8 mouse cellular contexts compared by ENCODE assay signal in genomic region chr13:21169121-21169656, GRCm38 (mm10). TPM values are rescaled to one million over a fixed set of nuclear protein-coding genes. Genes with fewer than 3 reads are reported as not detected.
DNase-seq lines count a peak whose midpoint lies in the region; ATAC-seq and TF ChIP-seq lines count a peak whose summit lies in the region.

No protein-coding gene starts in this region.

- no peak for TF ChIP-seq CTCF in testis, adult 2 months (IDR thresholded peaks at IDR 0.05; ENCODE audit: control insufficient read depth, insufficient read depth, insufficient replicate concordance, low read depth, low read length)

- peaks cover 10% of the 10 kb centered on the region for H3K4me1 ChIP-seq in testis, adult 2 months (ENCODE audit: control insufficient read depth, insufficient read depth, low read length)
- peaks cover 7% of the 10 kb centered on the region for H3K4me1 ChIP-seq in intestine, embryonic 16.5 days (ENCODE audit: control insufficient read depth, insufficient read depth, low read length)

- TF ChIP-seq POLR2A in testis, adult 2 months (IDR thresholded peaks at IDR 0.05; ENCODE audit: control insufficient read depth, low read depth, low read length) = no peak

- ATAC-seq in CD4-positive, CD25-positive, alpha-beta regulatory T cell, adult 4 months = no peak
- ATAC-seq in intestine, embryonic 16.5 days = no peak

- H3K4me2 ChIP-seq in intestine, embryonic 16.5 days (ENCODE audit: low read depth, low read length) = peak overlapping the region; percentile 84

- H3K4me3 ChIP-seq in testis, adult 2 months (ENCODE audit: control insufficient read depth, low read depth, low read length) = peak overlapping the region; percentile 27; the same call in 1 of the 2 replicates
- H3K4me3 ChIP-seq in intestine, embryonic 16.5 days (ENCODE audit: low read length) = peak overlapping the region; percentile 66

- no peaks in the 10 kb centered on the region for H3K36me3 ChIP-seq in testis, adult 2 months (ENCODE audit: control insufficient read depth, insufficient read depth, low read length)
- no peaks in the 10 kb centered on the region for H3K36me3 ChIP-seq in intestine, embryonic 16.5 days (ENCODE audit: control insufficient read depth, insufficient read depth, low read length)

- no peaks in the 10 kb centered on the region for H3K27me3 ChIP-seq in testis, adult 2 months (ENCODE audit: control insufficient read depth, insufficient read depth, low read length)
- no peaks in the 10 kb centered on the region for H3K27me3 ChIP-seq in intestine, embryonic 16.5 days (replicated peaks; ENCODE audit: control insufficient read depth, insufficient read depth, low read length)

- 3% methylated on average over 14 of the region's 14 CpGs for WGBS in intestine, embryonic 16.5 days

- H3K9me3 ChIP-seq in intestine, embryonic 16.5 days (ENCODE audit: control insufficient read depth, low read length) = no peaks in the 10 kb centered on the region

- intact Hi-C loops in gastrocnemius, postnatal 14 days (cut with DNase I; ENCODE audit: low total_unique reads) = no loop called here

- peak; percentile 44 for DNase-seq in CD4-positive, CD25-positive, alpha-beta regulatory T cell, adult 2 months (ENCODE audit: low read depth, low spot score)
- no peak for DNase-seq in testis, postnatal 10 days (ENCODE audit: low spot score)
- peak; percentile 31 for DNase-seq in neural tube, embryonic 10.5 days (ENCODE audit: extremely low spot score, low spot score)
- no peak for DNase-seq in gastrocnemius, postnatal 14 days
- no peak for DNase-seq in T-cell, adult 2 months (ENCODE audit: low spot score)

- H3K27ac ChIP-seq in testis, adult 2 months (ENCODE audit: control insufficient read depth, insufficient read depth, low read depth, low read length) = no peak overlapping the region
- no peak overlapping the region for H3K27ac ChIP-seq in intestine, embryonic 16.5 days (ENCODE audit: low read length)

- H3K9ac ChIP-seq in intestine, embryonic 16.5 days (ENCODE audit: low read depth, low read length) = 0 out of 2 replicates have a peak overlapping the region, but pooled peaks have one; percentile 48

RNA-seq across cellular contexts. Expression of gene Trim27, which starts 10.1 kb away (rescaled TPM):
- 10 to 100 TPM; 10.5 to 13.5 TPM for polyA plus RNA-seq in CD4-positive, CD25-positive, alpha-beta regulatory T cell, adult 4 months (2017; shearing (Covaris generic))
- 142 and 149 TPM in 2 replicates for polyA plus RNA-seq in testis, adult 2 months (2012; rRNA removed)
- polyA plus RNA-seq in intestine, embryonic 16.5 days (2015; fragmentation: Nextera tagmentation; extraction: Ambion mirVana) = 119 and 122 TPM in 2 replicates
- 10 to 100 TPM; 22.2 to 26.4 TPM for total RNA-seq in gastrocnemius, postnatal 14 days (2021)

RNA-seq across cellular contexts. Expression of gene Olfr1368, which starts 23.5 kb away (rescaled TPM):
- polyA plus RNA-seq in CD4-positive, CD25-positive, alpha-beta regulatory T cell, adult 4 months (2017; shearing (Covaris generic)) = not detected
- polyA plus RNA-seq in testis, adult 2 months (2012; rRNA removed) = 0.10 TPM in 1 of 2 replicates, not detected in the other
- polyA plus RNA-seq in intestine, embryonic 16.5 days (2015; fragmentation: Nextera tagmentation; extraction: Ambion mirVana) = not detected in 2 replicates
- not detected for total RNA-seq in gastrocnemius, postnatal 14 days (2021)

RNA-seq across cellular contexts. Expression of gene Olfr263, which starts 39.8 kb away (rescaled TPM):
- not detected for polyA plus RNA-seq in CD4-positive, CD25-positive, alpha-beta regulatory T cell, adult 4 months (2017; shearing (Covaris generic))
- polyA plus RNA-seq in testis, adult 2 months (2012; rRNA removed) = not detected in 2 replicates
- not detected in 2 replicates for polyA plus RNA-seq in intestine, embryonic 16.5 days (2015; fragmentation: Nextera tagmentation; extraction: Ambion mirVana)
- not detected for total RNA-seq in gastrocnemius, postnatal 14 days (2021)

RNA-seq across cellular contexts. Expression of gene Olfr1369-ps1, which starts 57.9 kb away (rescaled TPM):
- under 1 TPM in 1 of 2 experiments, not detected in 1; 0.27 TPM for polyA plus RNA-seq in CD4-positive, CD25-positive, alpha-beta regulatory T cell, adult 4 months (2017; shearing (Covaris generic))
- polyA plus RNA-seq in testis, adult 2 months (2012; rRNA removed) = not detected in 2 replicates
- polyA plus RNA-seq in intestine, embryonic 16.5 days (2015; fragmentation: Nextera tagmentation; extraction: Ambion mirVana) = 0.04 TPM in 1 of 2 replicates, not detected in the other
- total RNA-seq in gastrocnemius, postnatal 14 days (2021) = not detected

Comparison
In these comparisons a context has a peak if more than half of its experiments do, and no peak if none do; other contexts are left out.
1. DNase-seq: peak in CD4-positive, CD25-positive, alpha-beta regulatory T cell, adult 2 months (single experiment) and neural tube, embryonic 10.5 days (single experiment); none in testis, postnatal 10 days (single experiment), gastrocnemius, postnatal 14 days (single experiment) and T-cell, adult 2 months (single experiment).